Mouse (Mus musculus): ENCODE results near the gene Fam166b. TPM values are rescaled to one million over a fixed set of nuclear protein-coding genes. Genes with fewer than 3 reads are reported as not detected.

Fam166b gene
- polyA plus RNA-seq, 1 experiment from 2014 or later = 0.68 TPM

- Histone ChIP-seq H3K27ac (ENCODE audit: low read length) (no peak overlapping the region), H3K9me3 (ENCODE audit: control insufficient read depth, low read length) (no peaks in the 10 kb centered on the region), H3K4me2 (ENCODE audit: low read length) (peak overlapping the region; percentile 92), H3K36me3 (ENCODE audit: control insufficient read depth, insufficient read depth) (no peaks in the 10 kb centered on the region), H3K9ac (replicated peaks; ENCODE audit: low read depth, low read length) (peak overlapping the region; percentile 81), H3K27me3 (replicated peaks; ENCODE audit: control insufficient read depth, insufficient read depth, low read length) (no peaks in the 10 kb centered on the region), H3K4me3 (replicated peaks; ENCODE audit: low read length) (peak overlapping the region; percentile 61), H3K4me1 (replicated peaks; ENCODE audit: control insufficient read depth, insufficient read depth, low read length) (peaks cover 24% of the 10 kb centered on the region)
- ATAC-seq = peak; percentile 76
- 4% methylated on average over 31 of the region's 33 CpGs for WGBS
These were observed 46.5 kb downstream of the Fam166b start for GRCm38 (mm10) chr4:43382155-43383020.

- H3K9ac ChIP-seq (replicated peaks; ENCODE audit: low read depth, low read length) = peak within 1 kb of the TSS; percentile 81
- H3K9me3 ChIP-seq (ENCODE audit: control insufficient read depth, low read length) = no peaks in the 10 kb centered on the region
- H3K27me3 ChIP-seq (replicated peaks; ENCODE audit: control insufficient read depth, insufficient read depth, low read length) = no peaks in the 10 kb centered on the region
- ATAC-seq = peak; percentile 96
- H3K36me3 ChIP-seq (ENCODE audit: control insufficient read depth, insufficient read depth) = no peaks in the 10 kb centered on the region
- peaks cover 24% of the 10 kb centered on the region for H3K4me1 ChIP-seq (replicated peaks; ENCODE audit: control insufficient read depth, insufficient read depth, low read length)
- peak within 1 kb of the TSS; percentile 67 for H3K27ac ChIP-seq (ENCODE audit: low read length)
- H3K4me2 ChIP-seq (ENCODE audit: low read length) = peak within 1 kb of the TSS; percentile 92
- under 1% methylated on average over 61 of the region's 63 CpGs for WGBS
- H3K4me3 ChIP-seq (replicated peaks; ENCODE audit: low read length) = peak within 1 kb of the TSS; percentile 61
These were observed 47.4 kb downstream of the Fam166b start, which contains the start of gene Rusc2 for GRCm38 (mm10) chr4:43381408-43382154. TSS of gene Rusc2 (plus strand) at chr4:43381979.

- WGBS = 48% methylated on average over 10 of the region's 10 CpGs
- H3K9me3 ChIP-seq (ENCODE audit: control insufficient read depth, low read length) = no peaks in the 10 kb centered on the region
- no peaks in the 10 kb centered on the region for H3K36me3 ChIP-seq (ENCODE audit: control insufficient read depth, insufficient read depth)
- peak overlapping the region; percentile 92 for H3K4me2 ChIP-seq (ENCODE audit: low read length)
- H3K27me3 ChIP-seq (replicated peaks; ENCODE audit: control insufficient read depth, insufficient read depth, low read length) = no peaks in the 10 kb centered on the region
- H3K9ac ChIP-seq (replicated peaks; ENCODE audit: low read depth, low read length) = peak overlapping the region; percentile 81
- H3K4me1 ChIP-seq (replicated peaks; ENCODE audit: control insufficient read depth, insufficient read depth, low read length) = peaks cover 24% of the 10 kb centered on the region
- ATAC-seq = no peak; the same call in 1 of the 2 replicates
- H3K4me3 ChIP-seq (replicated peaks; ENCODE audit: low read length) = peak overlapping the region; percentile 61
- H3K27ac ChIP-seq (ENCODE audit: low read length) = no peak overlapping the region
These were observed 48.0 kb downstream of the Fam166b start for GRCm38 (mm10) chr4:43380951-43381350.

GRCm38 (mm10) chr4:43379601-43380000 is 49.3 kb downstream of the Fam166b start:
- Histone ChIP-seq H3K27ac (ENCODE audit: low read length) (no peak overlapping the region), H3K4me3 (replicated peaks; ENCODE audit: low read length) (no peak overlapping the region), H3K27me3 (replicated peaks; ENCODE audit: control insufficient read depth, insufficient read depth, low read length) (no peaks in the 10 kb centered on the region), H3K9me3 (ENCODE audit: control insufficient read depth, low read length) (no peaks in the 10 kb centered on the region), H3K9ac (replicated peaks; ENCODE audit: low read depth, low read length) (no peak overlapping the region), H3K4me1 (replicated peaks; ENCODE audit: control insufficient read depth, insufficient read depth, low read length) (peaks cover 24% of the 10 kb centered on the region), H3K36me3 (ENCODE audit: control insufficient read depth, insufficient read depth) (no peaks in the 10 kb centered on the region), H3K4me2 (ENCODE audit: low read length) (no peak overlapping the region)
- 91% methylated on average over 6 of the region's 6 CpGs for WGBS
- no peak for ATAC-seq

Other genes starting within 250 kb of the Fam166b start
- 0.39 and 0.63 TPM in 2 replicates for gene Atp8b5, start 162.0 kb downstream of the Fam166b start, polyA plus RNA-seq (2015; fragmentation: Nextera tagmentation; extraction: Ambion mirVana)
- gene Rusc2, start 47.2 kb downstream of the Fam166b start, polyA plus RNA-seq (2015; fragmentation: Nextera tagmentation; extraction: Ambion mirVana) = 64.6 and 74.8 TPM in 2 replicates
- 7.5 and 8.6 TPM in 2 replicates for gene Tesk1, start 12.8 kb upstream of the Fam166b start, polyA plus RNA-seq (2015; fragmentation: Nextera tagmentation; extraction: Ambion mirVana)
- gene Cd72, start 25.5 kb upstream of the Fam166b start, polyA plus RNA-seq (2015; fragmentation: Nextera tagmentation; extraction: Ambion mirVana) = 3.6 and 6.5 TPM in 2 replicates
- not detected in 2 replicates for gene Sit1, start 54.6 kb upstream of the Fam166b start, polyA plus RNA-seq (2015; fragmentation: Nextera tagmentation; extraction: Ambion mirVana)
- 62.0 and 63.1 TPM in 2 replicates for gene Ccdc107, start 63.8 kb upstream of the Fam166b start, polyA plus RNA-seq (2015; fragmentation: Nextera tagmentation; extraction: Ambion mirVana)
- 17.4 and 18.8 TPM in 2 replicates for gene Arhgef39, start 70.6 kb upstream of the Fam166b start, polyA plus RNA-seq (2015; fragmentation: Nextera tagmentation; extraction: Ambion mirVana)
- 0.16 and 0.20 TPM in 2 replicates for gene Car9, start 77.8 kb upstream of the Fam166b start, polyA plus RNA-seq (2015; fragmentation: Nextera tagmentation; extraction: Ambion mirVana)
- gene Tpm2, start 94.6 kb upstream of the Fam166b start, polyA plus RNA-seq (2015; fragmentation: Nextera tagmentation; extraction: Ambion mirVana) = 10.5 and 13.2 TPM in 2 replicates
- 83.5 and 91.1 TPM in 2 replicates for gene Creb3, start 133.2 kb upstream of the Fam166b start, polyA plus RNA-seq (2015; fragmentation: Nextera tagmentation; extraction: Ambion mirVana)
- gene Tln1, start 133.6 kb upstream of the Fam166b start, polyA plus RNA-seq (2015; fragmentation: Nextera tagmentation; extraction: Ambion mirVana) = 49.5 and 54.6 TPM in 2 replicates
- 27.0 and 30.5 TPM in 2 replicates for gene Rgp1, start 149.6 kb upstream of the Fam166b start, polyA plus RNA-seq (2015; fragmentation: Nextera tagmentation; extraction: Ambion mirVana)
- 62.3 and 64.6 TPM in 2 replicates for gene Gba2, start 149.7 kb upstream of the Fam166b start, polyA plus RNA-seq (2015; fragmentation: Nextera tagmentation; extraction: Ambion mirVana)
- 1.5 and 1.7 TPM in 2 replicates for gene Msmp, start 155.4 kb upstream of the Fam166b start, polyA plus RNA-seq (2015; fragmentation: Nextera tagmentation; extraction: Ambion mirVana)
- gene Npr2, start 202.8 kb upstream of the Fam166b start, polyA plus RNA-seq (2015; fragmentation: Nextera tagmentation; extraction: Ambion mirVana) = 13.3 and 15.0 TPM in 2 replicates
- 5.2 and 5.8 TPM in 2 replicates for gene Spag8, start 224.5 kb upstream of the Fam166b start, polyA plus RNA-seq (2015; fragmentation: Nextera tagmentation; extraction: Ambion mirVana)
- gene Hint2, start 227.3 kb upstream of the Fam166b start, polyA plus RNA-seq (2015; fragmentation: Nextera tagmentation; extraction: Ambion mirVana) = 61.1 and 66.3 TPM in 2 replicates
- 14.6 and 15.5 TPM in 2 replicates for gene Tmem8b, start 239.8 kb upstream of the Fam166b start, polyA plus RNA-seq (2015; fragmentation: Nextera tagmentation; extraction: Ambion mirVana)
- 1.3 and 1.5 TPM in 2 replicates for gene Fam221b, start 240.0 kb upstream of the Fam166b start, polyA plus RNA-seq (2015; fragmentation: Nextera tagmentation; extraction: Ambion mirVana)